Mouse (Mus musculus): ENCODE measurements around the gene Cit.

DNA sequence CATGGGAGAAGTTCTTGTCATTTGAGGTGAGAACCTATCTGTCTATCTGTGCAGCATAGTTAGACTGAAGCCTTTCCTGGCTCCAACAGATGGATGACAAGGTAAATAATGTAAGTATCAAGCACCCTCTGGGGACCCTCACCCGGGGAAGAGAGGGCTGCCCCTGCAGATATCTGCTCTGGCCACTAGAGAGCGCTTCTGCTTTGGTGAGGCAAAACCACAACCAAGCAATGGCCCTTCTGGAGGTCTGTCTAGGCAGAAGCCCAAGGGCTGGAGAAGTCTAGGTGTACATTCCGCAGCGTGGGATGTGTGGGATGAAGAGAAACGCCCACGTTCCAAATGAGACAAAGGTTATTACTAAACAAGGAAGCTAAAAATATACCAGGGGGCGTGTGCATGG is 9.8 kb upstream of the Cit start:
- TF ChIP-seq CTCF (IDR thresholded peaks at IDR 0.05; ENCODE audit: low read depth, low read length): peak; percentile 42
- no peak for TF ChIP-seq POLR2A (IDR thresholded peaks at IDR 0.05; ENCODE audit: extremely low read depth, insufficient read depth, low read length)
